Mouse (Mus musculus) gastrocnemius, adult 2 months (tissue): ENCODE results near the gene 4930407I10Rik. TPM values are rescaled to one million over a fixed set of nuclear protein-coding genes. Genes with fewer than 3 reads are reported as not detected.
A peak's percentile ranks its signal among the peaks of the same experiment; 100 is the strongest.

Experiments used
- DNase-seq: peaks from one replicate; pipeline ENCODE4 v3.0.0; 2022
- H3K27ac ChIP-seq: fragments of 200-600 bp; 2 replicates; pipeline ENCODE4 v1.8.1; 2022; ENCODE audit warnings: mild to moderate bottlenecking
- H3K4me3 ChIP-seq: fragments of 200-600 bp; 2 replicates; pipeline ENCODE4 v1.8.1; 2022; ENCODE audit warnings: mild to moderate bottlenecking, moderate library complexity
- CTCF ChIP-seq: fragments of 200-600 bp; IDR thresholded peaks from 2 replicates; pipeline ENCODE4 v1.8.1; 2022; ENCODE audit warnings: antibody characterized with exemption, mild to moderate bottlenecking, moderate library complexity
- intact Hi-C: fragments of 180-260 bp; cut with DNase I; formaldehyde crosslinking; loops from one replicate; pipeline ENCODE4 v1.15.1; 2025
- total RNA-seq, 2 experiments: library from RNA; stranded (reverse); gene quantifications; 2 replicates each; pipeline ENCODE4 v1.2.3; 2021

The 4930407I10Rik gene
- total RNA-seq, 2 experiments from 2014 or later = not detected

GRCm38 (mm10) chr15:82032386-82032785 lies 26.6 kb upstream of the 4930407I10Rik start:
- no peak overlapping the region for H3K4me3 ChIP-seq
- no peak overlapping the region for H3K27ac ChIP-seq
- intact Hi-C loops = no loop called here
- DNase-seq = no peak
- TF ChIP-seq CTCF = no peak

GRCm38 (mm10) chr15:82033762-82034161 lies 25.2 kb upstream of the 4930407I10Rik start, which contains the start of gene Desi1:
Desi1 (minus strand) TSS chr15:82033862.
- intact Hi-C loops = no loop called here
- DNase-seq = no peak
- H3K4me3 ChIP-seq = no peak within 1 kb of the TSS
- no peak for TF ChIP-seq CTCF
- H3K27ac ChIP-seq = no peak within 1 kb of the TSS

GRCm38 (mm10) chr15:82035904-82036689 lies 22.9 kb upstream of the 4930407I10Rik start:
- no peak overlapping the region for H3K27ac ChIP-seq
- peak; percentile 57 for TF ChIP-seq CTCF
- intact Hi-C loops = no loop called here
- H3K4me3 ChIP-seq = no peak overlapping the region
- DNase-seq = no peak

DNA sequence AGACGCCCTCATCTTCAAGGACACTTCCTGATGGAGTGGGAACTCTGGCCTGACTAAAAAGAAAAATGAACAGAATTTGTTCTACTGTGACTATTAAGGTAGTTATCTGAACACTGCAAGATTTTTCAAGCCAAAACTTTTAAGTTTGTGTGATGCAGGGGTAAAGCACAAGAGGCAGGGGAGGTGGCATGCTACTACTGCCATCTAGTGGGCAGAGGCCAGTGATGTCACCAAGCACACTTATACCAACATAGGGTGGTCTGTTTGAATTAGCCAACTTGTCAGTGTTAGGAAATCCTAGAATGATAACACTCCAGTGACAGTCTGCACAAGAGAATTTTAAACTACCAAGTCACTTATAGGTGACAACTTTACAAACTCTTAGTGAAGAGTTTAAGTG lies 18.3 kb upstream of the 4930407I10Rik start:
- Histone ChIP-seq H3K27ac (no peak overlapping the region), H3K4me3 (no peak overlapping the region)
- intact Hi-C loops = no loop called here
- peak; percentile 42 for DNase-seq
- TF ChIP-seq CTCF = peak; percentile 92

DNA sequence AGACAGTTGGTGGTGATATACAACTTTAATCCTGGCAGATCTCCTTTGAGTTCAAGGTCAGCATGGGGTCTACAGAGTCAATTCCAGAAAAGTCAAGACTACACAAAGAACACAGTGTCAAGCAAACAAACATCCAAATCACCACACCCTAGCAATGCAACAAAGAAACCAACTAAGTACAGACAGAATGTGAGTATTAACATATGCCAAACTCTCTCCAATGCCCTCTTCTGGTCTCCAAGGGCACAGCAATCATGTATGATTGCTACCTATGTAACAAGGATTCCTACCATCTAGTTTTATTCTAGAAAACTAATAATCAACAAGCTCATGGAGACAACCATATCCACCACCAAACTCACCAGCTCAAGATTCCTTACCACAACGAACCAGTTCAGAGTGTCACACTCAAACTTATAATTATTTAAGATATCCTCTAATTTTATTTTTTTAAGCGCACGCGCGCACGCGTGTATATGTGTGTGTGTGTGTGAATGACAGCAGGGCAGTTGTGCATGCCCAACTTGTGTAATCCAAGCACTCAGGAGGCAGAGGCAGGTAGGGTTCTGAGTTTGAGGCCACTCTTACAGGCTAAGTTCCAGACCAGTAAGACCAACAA lies 14.7 kb upstream of the 4930407I10Rik start:
- intact Hi-C loops = no loop called here
- no peak overlapping the region for H3K27ac ChIP-seq
- peak; percentile 48 for TF ChIP-seq CTCF
- no peak for DNase-seq
- H3K4me3 ChIP-seq = no peak overlapping the region

- intact Hi-C loops = no loop called here
- peak overlapping the region; percentile 99 for H3K27ac ChIP-seq
- no peak for TF ChIP-seq CTCF
- DNase-seq = peak; percentile 33
- peak overlapping the region; percentile 100 for H3K4me3 ChIP-seq
Observed at GRCm38 (mm10) chr15:82046246-82046891, 12.6 kb upstream of the 4930407I10Rik start.

GRCm38 (mm10) chr15:82047080-82047883 lies 11.7 kb upstream of the 4930407I10Rik start, which contains the start of gene Snu13:
Snu13 (minus strand) TSS chr15:82047598.
- intact Hi-C loops = no loop called here
- TF ChIP-seq CTCF = no peak
- H3K4me3 ChIP-seq = peak within 1 kb of the TSS; percentile 100
- H3K27ac ChIP-seq = peak within 1 kb of the TSS; percentile 99
- DNase-seq = peak; percentile 93

DNA sequence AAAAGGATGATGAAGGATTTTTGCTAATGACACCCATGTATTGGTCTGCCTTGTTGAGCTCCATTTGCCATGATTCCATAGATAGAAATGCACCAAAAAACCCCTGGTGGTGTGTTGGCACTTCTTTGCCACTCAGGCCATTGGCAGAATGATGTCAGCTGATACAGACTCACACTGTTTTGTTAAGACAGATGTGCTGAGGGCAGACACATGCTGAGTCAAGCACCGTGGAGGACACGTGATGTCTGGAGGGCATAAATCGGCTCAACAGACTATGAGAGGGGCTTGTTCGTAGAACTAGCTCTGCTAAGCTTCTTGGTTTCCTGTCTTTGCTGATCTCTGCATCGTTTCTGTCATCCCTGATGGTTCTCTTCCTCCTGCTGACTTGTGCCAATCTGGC lies 6.4 kb upstream of the 4930407I10Rik start:
- no peak overlapping the region for H3K27ac ChIP-seq
- DNase-seq = no peak
- no peak overlapping the region for H3K4me3 ChIP-seq
- no peak for TF ChIP-seq CTCF
- intact Hi-C loops = no loop called here

- no peak overlapping the region for H3K27ac ChIP-seq
- intact Hi-C loops = loop anchor here (10.0 kb wide), 1 partner anchor 281 kb away; no protein-coding TSS in a partner anchor
- no peak overlapping the region; the same call in 1 of the 2 replicates for H3K4me3 ChIP-seq
- no peak for TF ChIP-seq CTCF
- DNase-seq = no peak
Observed at GRCm38 (mm10) chr15:82063909-82064308, 5.0 kb downstream of the 4930407I10Rik start.

DNA sequence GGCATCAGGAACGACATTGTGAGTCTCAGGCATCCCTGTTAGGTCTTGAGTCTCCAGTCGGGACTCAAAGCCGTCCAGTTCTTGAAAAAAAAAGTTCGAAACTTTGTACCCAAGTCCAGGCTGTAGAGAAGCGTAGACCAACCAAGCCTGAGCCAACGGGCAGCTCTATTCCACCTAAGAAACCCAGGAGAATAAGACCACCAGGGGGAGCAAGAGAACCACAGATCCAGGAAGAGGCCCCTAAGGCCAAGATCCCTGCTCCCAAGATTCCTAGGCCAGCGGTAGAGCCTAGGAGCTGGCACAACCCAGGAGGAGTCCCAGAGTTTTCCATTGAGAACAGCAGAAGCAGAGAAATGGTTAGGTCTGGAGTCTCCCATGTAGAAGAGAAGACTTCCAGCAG lies 6.6 kb downstream of the 4930407I10Rik start:
- DNase-seq = peak; percentile 74
- peak; percentile 85 for TF ChIP-seq CTCF
- H3K4me3 ChIP-seq = no peak overlapping the region
- intact Hi-C loops = loop anchor here (1.0 to 10.0 kb wide), 3 partner anchors 102 to 279 kb away; no protein-coding TSS in a partner anchor
- H3K27ac ChIP-seq = no peak overlapping the region

DNA sequence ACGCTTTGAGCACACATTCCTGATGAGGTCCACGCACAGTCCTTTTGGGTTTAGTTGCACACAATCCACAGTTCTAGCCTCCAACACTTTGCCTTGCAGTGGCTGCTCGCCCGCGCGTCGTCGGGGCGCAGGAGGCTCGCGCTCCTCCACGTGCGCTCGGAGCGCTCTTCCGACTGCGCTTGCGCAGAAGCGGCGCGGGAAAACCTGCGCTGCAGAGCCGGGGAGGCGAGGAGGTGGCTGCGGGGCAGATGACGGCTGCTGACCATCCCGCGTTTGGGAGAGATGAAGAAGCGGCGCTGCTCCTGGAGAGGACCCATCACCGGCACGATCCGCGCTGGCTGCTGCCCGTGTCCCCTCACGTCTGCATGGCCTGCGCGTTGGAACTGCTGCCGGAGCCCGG lies 10.9 kb downstream of the 4930407I10Rik start, which contains the start of gene Mei1:
Gene Mei1 (plus strand): TSS at position 99 of the 400 bp plus-strand sequence.
- Histone ChIP-seq H3K4me3 (no peak within 1 kb of the TSS), H3K27ac (no peak within 1 kb of the TSS)
- intact Hi-C loops = loop anchor here (5.0 to 10.0 kb wide), 2 partner anchors 97 to 275 kb away; no protein-coding TSS in a partner anchor
- DNase-seq = no peak
- TF ChIP-seq CTCF = no peak

- no peak for TF ChIP-seq CTCF
- H3K4me3 ChIP-seq = no peak overlapping the region
- DNase-seq = no peak
- intact Hi-C loops = no loop called here
- H3K27ac ChIP-seq = no peak overlapping the region
Observed at GRCm38 (mm10) chr15:82071816-82072469, 13.0 kb downstream of the 4930407I10Rik start.
